Mouse (Mus musculus) heart, embryonic 14.5 days (tissue): ENCODE data around the gene Il31ra. TPM values are rescaled to one million over a fixed set of nuclear protein-coding genes. Genes with fewer than 3 reads are reported as not detected.

ENCODE experiments used
- ATAC-seq: fragments of 200-750 bp; cut with Nextera tagmentation; 2 replicates; pipeline ENCODE4 v1.8.0; 2017; ENCODE audit warnings: low read depth, moderate TSS enrichment; ENCODE audit not compliant: insufficient number of reproducible peaks, insufficient read depth, low FRiP score
- H3K27ac ChIP-seq, 2 experiments: fragments of 200-500 bp in 1 of 2; fragments of 300-500 bp in 1 of 2; sonication (generic) in 1 of 2; replicated peaks in 1 of 2; 2 replicates each; pipeline ENCODE4 v1.5.1; 2012 to 2014; ENCODE audit warnings: low read depth in 2 of 2, low read length in 2 of 2, control low read depth in 1 of 2, mild to moderate bottlenecking in 1 of 2, mixed read lengths in 1 of 2; ENCODE audit not compliant: control insufficient read depth in 1 of 2, insufficient read depth in 1 of 2
- H3K27me3 ChIP-seq: fragments of 300-500 bp; sonication (generic); 2 replicates; pipeline ENCODE4 v1.6.1; 2014; ENCODE audit warnings: mild to moderate bottlenecking, low read length, control low read depth; ENCODE audit not compliant: control insufficient read depth, insufficient read depth
- H3K36me3 ChIP-seq: fragments of 300-500 bp; sonication (generic); 2 replicates; pipeline ENCODE4 v1.6.1; 2014; ENCODE audit warnings: mild to moderate bottlenecking, control low read depth, low read length, mixed read lengths; ENCODE audit not compliant: control insufficient read depth, insufficient read depth
- H3K4me1 ChIP-seq, 2 experiments: fragments of 200-500 bp in 1 of 2; fragments of 300-500 bp in 1 of 2; sonication (generic) in 1 of 2; 2 replicates each; pipeline ENCODE4 v1.6.1; 2012 to 2014; ENCODE audit warnings: low read length in 2 of 2, control low read depth in 1 of 2, mixed read lengths in 1 of 2; ENCODE audit not compliant: control insufficient read depth in 2 of 2, insufficient read depth in 2 of 2
- H3K4me2 ChIP-seq: fragments of 300-500 bp; sonication (generic); 2 replicates; pipeline ENCODE4 v1.6.1; 2014; ENCODE audit warnings: mild to moderate bottlenecking, low read length
- H3K4me3 ChIP-seq, 2 experiments: fragments of 200-500 bp in 1 of 2; fragments of 300-500 bp in 1 of 2; sonication (generic) in 1 of 2; 2 replicates each; pipeline ENCODE4 v1.5.1; 2012 to 2014; ENCODE audit warnings: low read length in 2 of 2, mild to moderate bottlenecking in 2 of 2, control low read depth in 1 of 2, low read depth in 1 of 2, moderate library complexity in 1 of 2; ENCODE audit not compliant: control insufficient read depth in 1 of 2, insufficient read depth in 1 of 2
- H3K9ac ChIP-seq: fragments of 300-500 bp; sonication (generic); 2 replicates; pipeline ENCODE4 v1.6.1; 2014; ENCODE audit warnings: mild to moderate bottlenecking, low read length
- H3K9me3 ChIP-seq: fragments of 300-500 bp; sonication (generic); 2 replicates; pipeline ENCODE4 v1.6.1; 2016; ENCODE audit warnings: low read length, control low read depth; ENCODE audit not compliant: control insufficient read depth
- WGBS: fragments of 180-500 bp; shearing (Covaris S2); extraction: QIAGEN DNeasy Blood & Tissue Kit; methylation state at CpG from one replicate; pipeline ENCODE4 v1.1.7; 2014; 5-methylcytosine and 5-hydroxymethylcytosine counted together
- polyA plus RNA-seq: library from polyadenylated mRNA; unstranded; fragments of >200 nt; fragmentation: Nextera tagmentation; extraction: Ambion mirVana; gene quantifications from 2 replicates; pipeline ENCODE4 v1.2.1, GENCODE M21; 2014

Il31ra gene
- polyA plus RNA-seq, 1 experiment from 2014 or later = 0.34 TPM

- ATAC-seq = no peak
- H3K36me3 ChIP-seq = peaks cover 3% of the 10 kb centered on the region
- WGBS = 82% methylated on average over 5 of the region's 5 CpGs
- no peaks in the 10 kb centered on the region for H3K27me3 ChIP-seq
- H3K4me2 ChIP-seq = no peak overlapping the region
- H3K9ac ChIP-seq = no peak overlapping the region
- H3K27ac ChIP-seq = no peak overlapping the region
- peaks cover under 1% of the 10 kb centered on the region; the same call in 1 of the 2 replicates for H3K9me3 ChIP-seq
- no peak overlapping the region for H3K4me3 ChIP-seq
- H3K4me1 ChIP-seq = peaks cover 4 to 10% of the 10 kb centered on the region in 2 experiments; a peak in 3 of 4 replicates
Measured at GRCm38 (mm10) chr13:112512824-112513223, 81.3 kb downstream of the Il31ra start.

GRCm38 (mm10) chr13:112511810-112512209 lies 82.3 kb downstream of the Il31ra start:
- 80% methylated on average over 7 of the region's 7 CpGs for WGBS
- Histone ChIP-seq H3K9me3 (no peaks in the 10 kb centered on the region), H3K27me3 (no peaks in the 10 kb centered on the region), H3K4me2 (no peak overlapping the region), H3K27ac (no peak overlapping the region), H3K9ac (no peak overlapping the region), H3K4me1 (peaks cover 4 to 10% of the 10 kb centered on the region in 2 experiments; a peak in 3 of 4 replicates), H3K4me3 (no peak overlapping the region), H3K36me3 (peaks cover 13% of the 10 kb centered on the region)
- ATAC-seq = no peak

- Histone ChIP-seq H3K4me3 (no peak overlapping the region), H3K27ac (no peak overlapping the region), H3K4me1 (peaks cover 4 to 10% of the 10 kb centered on the region in 2 experiments; a peak in 3 of 4 replicates), H3K36me3 (peaks cover 18% of the 10 kb centered on the region), H3K4me2 (no peak overlapping the region), H3K9ac (no peak overlapping the region), H3K27me3 (no peaks in the 10 kb centered on the region), H3K9me3 (no peaks in the 10 kb centered on the region)
- WGBS = 53% methylated on average over 11 of the region's 11 CpGs
- no peak for ATAC-seq
Measured at GRCm38 (mm10) chr13:112511261-112511660, 82.9 kb downstream of the Il31ra start.

GRCm38 (mm10) chr13:112510437-112511212 lies 83.5 kb downstream of the Il31ra start:
- Histone ChIP-seq H3K4me3 (no peak overlapping the region), H3K27ac (no peak overlapping the region), H3K36me3 (peaks cover 25% of the 10 kb centered on the region), H3K9ac (no peak overlapping the region), H3K4me2 (no peak overlapping the region), H3K4me1 (peaks cover 4 to 10% of the 10 kb centered on the region in 2 experiments; a peak in 3 of 4 replicates), H3K27me3 (no peaks in the 10 kb centered on the region), H3K9me3 (no peaks in the 10 kb centered on the region)
- no peak; the same call in 1 of the 2 replicates for ATAC-seq
- 83% methylated on average over 19 of the region's 19 CpGs for WGBS

- no peaks in the 10 kb centered on the region for H3K27me3 ChIP-seq
- H3K4me1 ChIP-seq = peaks cover 4 to 10% of the 10 kb centered on the region in 2 experiments; a peak in 3 of 4 replicates
- H3K27ac ChIP-seq = no peak overlapping the region
- 36% methylated on average over 4 of the region's 4 CpGs for WGBS
- H3K9ac ChIP-seq = no peak overlapping the region
- H3K9me3 ChIP-seq = no peaks in the 10 kb centered on the region
- H3K4me3 ChIP-seq = no peak overlapping the region
- H3K36me3 ChIP-seq = peaks cover 36% of the 10 kb centered on the region
- no peak for ATAC-seq
- no peak overlapping the region for H3K4me2 ChIP-seq
Measured at GRCm38 (mm10) chr13:112509465-112509864, 84.7 kb downstream of the Il31ra start.

- Histone ChIP-seq H3K36me3 (peaks cover 46% of the 10 kb centered on the region), H3K4me1 (peaks cover 4 to 10% of the 10 kb centered on the region in 2 experiments; a peak in 3 of 4 replicates), H3K4me3 (no peak overlapping the region), H3K4me2 (no peak overlapping the region), H3K27ac (no peak overlapping the region), H3K9ac (no peak overlapping the region), H3K27me3 (no peaks in the 10 kb centered on the region), H3K9me3 (no peaks in the 10 kb centered on the region)
- WGBS = 84% methylated on average over 5 of the region's 5 CpGs
- ATAC-seq = no peak
Measured at GRCm38 (mm10) chr13:112508487-112508886, 85.7 kb downstream of the Il31ra start.

- peaks cover 4 to 10% of the 10 kb centered on the region in 2 experiments; a peak in 3 of 4 replicates for H3K4me1 ChIP-seq
- H3K4me3 ChIP-seq = no peak overlapping the region
- no peak overlapping the region for H3K9ac ChIP-seq
- H3K4me2 ChIP-seq = no peak overlapping the region
- H3K9me3 ChIP-seq = no peaks in the 10 kb centered on the region
- no peaks in the 10 kb centered on the region for H3K27me3 ChIP-seq
- no peak for ATAC-seq
- peaks cover 54% of the 10 kb centered on the region for H3K36me3 ChIP-seq
- H3K27ac ChIP-seq = no peak overlapping the region
- WGBS = 77% methylated on average over 13 of the region's 13 CpGs
Measured at GRCm38 (mm10) chr13:112507691-112508090, 86.5 kb downstream of the Il31ra start.
